Mouse (Mus musculus) intestine, postnatal 0 days (tissue): ENCODE measurements around the gene Serhl. TPM values are rescaled to one million over a fixed set of nuclear protein-coding genes. Genes with fewer than 3 reads are reported as not detected.
A peak's percentile ranks its signal among the peaks of the same experiment; 100 is the strongest.

ENCODE experiments used
- ATAC-seq: fragments of 200-750 bp; cut with Nextera tagmentation; 2 replicates; pipeline ENCODE4 v1.8.0; 2017; ENCODE audit warnings: mild to moderate bottlenecking, moderate TSS enrichment, moderate library complexity
- H3K27ac ChIP-seq: fragments of 300-500 bp; sonication (generic); 2 replicates; pipeline ENCODE4 v1.5.1; 2014; ENCODE audit warnings: mild to moderate bottlenecking, low read depth, low read length, moderate library complexity
- H3K27me3 ChIP-seq: fragments of 300-500 bp; sonication (generic); replicated peaks from 2 replicates; pipeline ENCODE4 v1.6.1; 2014; ENCODE audit warnings: low read length, mixed read lengths; ENCODE audit not compliant: control insufficient read depth, insufficient read depth
- H3K36me3 ChIP-seq: fragments of 300-500 bp; sonication (generic); 2 replicates; pipeline ENCODE4 v1.6.1; 2014; ENCODE audit warnings: mild to moderate bottlenecking, moderate library complexity; ENCODE audit not compliant: control insufficient read depth, insufficient read depth
- H3K4me1 ChIP-seq: fragments of 300-500 bp; sonication (generic); replicated peaks from 2 replicates; pipeline ENCODE4 v1.6.1; 2014; ENCODE audit warnings: antibody characterized with exemption, low read length, mixed read lengths; ENCODE audit not compliant: control insufficient read depth, insufficient read depth
- H3K4me2 ChIP-seq: fragments of 300-500 bp; sonication (generic); replicated peaks from 2 replicates; pipeline ENCODE4 v1.6.1; 2014; ENCODE audit warnings: low read depth, mild to moderate bottlenecking, moderate library complexity
- H3K4me3 ChIP-seq: fragments of 300-500 bp; sonication (generic); 2 replicates; pipeline ENCODE4 v1.5.1; 2014; ENCODE audit warnings: low read depth, low read length
- H3K9ac ChIP-seq: fragments of 300-500 bp; sonication (generic); 2 replicates; pipeline ENCODE4 v1.6.1; 2014; ENCODE audit warnings: mild to moderate bottlenecking, low read depth, low read length
- H3K9me3 ChIP-seq: fragments of 300-500 bp; sonication (generic); 2 replicates; pipeline ENCODE4 v1.6.1; 2016; ENCODE audit warnings: mixed run types; ENCODE audit not compliant: control insufficient read depth
- CTCF ChIP-seq: sonication (generic); IDR thresholded peaks from 2 replicates; pipeline ENCODE4 v1.5.1; 2016; ENCODE audit warnings: low read depth, mild to moderate bottlenecking, control low read depth, antibody characterized with exemption, moderate library complexity
- WGBS: fragments of 180-500 bp; shearing (Covaris S2); extraction: QIAGEN DNeasy Blood & Tissue Kit; methylation state at CpG from one replicate; pipeline ENCODE4 v1.1.7; 2014; 5-methylcytosine and 5-hydroxymethylcytosine counted together
- polyA plus RNA-seq: library from polyadenylated mRNA; unstranded; fragments of >200 nt; fragmentation: Nextera tagmentation; extraction: Ambion mirVana; gene quantifications from 2 replicates; pipeline ENCODE4 v1.2.1, GENCODE M21; 2015

Serhl gene
- polyA plus RNA-seq, 1 experiment from 2014 or later: 58.5 TPM

GRCm38 (mm10) chr15:83088495-83089428, 544 bp upstream of the Serhl start:
- ATAC-seq: peak; percentile 49; the same call in 1 of the 2 replicates
- 16% methylated on average over 27 of the region's 27 CpGs for WGBS
- H3K36me3 ChIP-seq: no peaks in the 10 kb centered on the region
- no peak overlapping the region for H3K4me3 ChIP-seq
- TF ChIP-seq CTCF: no peak
- no peaks in the 10 kb centered on the region for H3K9me3 ChIP-seq
- H3K27me3 ChIP-seq: no peaks in the 10 kb centered on the region
- peak overlapping the region; percentile 35 for H3K4me2 ChIP-seq
- H3K4me1 ChIP-seq: no peaks in the 10 kb centered on the region
- no peak overlapping the region for H3K27ac ChIP-seq
- H3K9ac ChIP-seq: no peak overlapping the region

DNA sequence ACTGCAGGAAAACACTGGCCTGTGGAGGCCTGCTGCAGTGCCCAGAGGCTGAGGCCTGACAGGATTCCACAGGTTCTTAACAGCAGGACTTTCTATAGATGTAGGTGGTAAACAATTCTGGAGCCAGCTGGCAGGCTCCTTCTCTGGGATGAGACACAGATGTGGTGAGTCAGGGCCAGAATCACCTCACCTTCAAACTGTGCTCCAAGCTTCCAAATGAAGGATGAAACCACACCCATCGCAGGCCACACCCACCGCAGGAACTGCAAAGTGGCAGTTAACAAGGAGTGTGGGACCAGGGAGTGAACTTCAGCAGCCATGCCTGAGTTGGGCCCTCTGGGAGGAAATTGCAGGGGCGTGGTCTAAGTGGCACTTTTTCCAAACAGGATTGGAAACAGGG, 1.6 kb downstream of the Serhl start:
- Histone ChIP-seq H3K4me3 (no peak overlapping the region), H3K4me1 (no peaks in the 10 kb centered on the region), H3K27me3 (no peaks in the 10 kb centered on the region), H3K9ac (no peak overlapping the region), H3K9me3 (no peaks in the 10 kb centered on the region), H3K27ac (no peak overlapping the region), H3K4me2 (no peak overlapping the region), H3K36me3 (no peaks in the 10 kb centered on the region)
- ATAC-seq: peak; percentile 66
- WGBS: 32% methylated on average over 3 of the region's 3 CpGs
- no peak for TF ChIP-seq CTCF

GRCm38 (mm10) chr15:83093687-83094086, 4.4 kb downstream of the Serhl start:
- Histone ChIP-seq H3K27ac (no peak overlapping the region), H3K4me1 (no peaks in the 10 kb centered on the region), H3K27me3 (no peaks in the 10 kb centered on the region), H3K9ac (no peak overlapping the region), H3K4me2 (no peak overlapping the region), H3K9me3 (no peaks in the 10 kb centered on the region), H3K4me3 (no peak overlapping the region), H3K36me3 (no peaks in the 10 kb centered on the region)
- WGBS: 86% methylated on average over 2 of the region's 2 CpGs
- no peak for TF ChIP-seq CTCF
- no peak for ATAC-seq

DNA sequence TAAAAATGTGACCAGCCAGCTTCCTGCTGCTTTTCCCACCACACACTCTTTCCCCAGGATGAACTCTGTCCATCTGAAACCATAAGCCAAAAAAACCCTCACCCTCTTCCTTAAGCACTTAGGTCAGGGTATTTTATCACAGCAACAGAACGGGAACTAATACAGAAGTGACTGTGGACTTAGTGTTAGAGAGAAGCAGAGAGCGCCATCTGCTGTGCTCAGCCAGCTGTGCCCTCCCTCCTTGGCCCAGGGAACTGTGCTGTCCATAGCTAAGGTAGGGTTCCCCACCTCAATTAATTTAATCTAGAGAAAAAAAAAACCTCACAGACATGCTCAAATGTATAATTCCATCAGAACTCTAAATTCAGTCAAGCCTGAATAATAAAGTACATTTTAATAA, 6.6 kb downstream of the Serhl start:
- WGBS: 35% methylated on average over 2 of the region's 2 CpGs
- ATAC-seq: no peak

GRCm38 (mm10) chr15:83099533-83100331, 10.4 kb downstream of the Serhl start:
- H3K9me3 ChIP-seq: no peaks in the 10 kb centered on the region
- H3K27ac ChIP-seq: peak overlapping the region; percentile 31; the same call in 1 of the 2 replicates
- H3K4me1 ChIP-seq: 0 out of 2 replicates have a peak, but pooled peaks cover 3% of the 10 kb centered on the region
- no peaks in the 10 kb centered on the region for H3K27me3 ChIP-seq
- no peaks in the 10 kb centered on the region; the same call in 1 of the 2 replicates for H3K36me3 ChIP-seq
- H3K4me2 ChIP-seq: peak overlapping the region; percentile 86
- ATAC-seq: peak; percentile 89
- WGBS: 4% methylated on average over 31 of the region's 31 CpGs
- TF ChIP-seq CTCF: no peak
- peak overlapping the region; percentile 68 for H3K9ac ChIP-seq
- peak overlapping the region; percentile 54 for H3K4me3 ChIP-seq

More for the DNA sequence above, 6.6 kb downstream of the Serhl start:
- Histone ChIP-seq H3K4me1 (0 out of 2 replicates have a peak, but pooled peaks cover 3% of the 10 kb centered on the region), H3K9me3 (no peaks in the 10 kb centered on the region), H3K9ac (no peak overlapping the region), H3K27ac (no peak overlapping the region), H3K4me3 (no peak overlapping the region), H3K27me3 (no peaks in the 10 kb centered on the region), H3K36me3 (no peaks in the 10 kb centered on the region), H3K4me2 (no peak overlapping the region)
- TF ChIP-seq CTCF: peak; percentile 73

- no peak for TF ChIP-seq CTCF
- H3K9me3 ChIP-seq: no peaks in the 10 kb centered on the region
- 0 out of 2 replicates have a peak, but pooled peaks cover 3% of the 10 kb centered on the region for H3K4me1 ChIP-seq
- H3K4me3 ChIP-seq: peak overlapping the region; percentile 54
- no peak; the same call in 1 of the 2 replicates for ATAC-seq
- 0% methylated on average over 8 of the region's 8 CpGs for WGBS
- peak overlapping the region; percentile 31; the same call in 1 of the 2 replicates for H3K27ac ChIP-seq
- H3K27me3 ChIP-seq: no peaks in the 10 kb centered on the region
- H3K9ac ChIP-seq: peak overlapping the region; percentile 68
- peak overlapping the region; percentile 86 for H3K4me2 ChIP-seq
- peaks cover 3% of the 10 kb centered on the region for H3K36me3 ChIP-seq
These were observed 11.0 kb downstream of the Serhl start for GRCm38 (mm10) chr15:83100332-83100662.
